Mouse (Mus musculus) kidney, adult 2 months (tissue): ENCODE measurements around the gene Trip11.

Source experiments
- CTCF ChIP-seq: fragments of 200-500 bp; conservative IDR thresholded peaks from 2 replicates; pipeline ENCODE4 v1.5.1; 2011; ENCODE audit warnings: low read depth, mild to moderate bottlenecking, control low read depth, low read length, moderate library complexity, mixed read lengths; ENCODE audit not compliant: insufficient read depth, insufficient read length
- POLR2A ChIP-seq: fragments of 200-500 bp; IDR thresholded peaks from one replicate; pipeline ENCODE4 v1.6.1; 2011; ENCODE audit warnings: low read depth, low read length, control low read depth

- TF ChIP-seq CTCF (no peak), POLR2A (no peak)
Measured at GRCm38 (mm10) chr12:101891066-101891465, 22.0 kb downstream of the Trip11 start.
